Mouse (Mus musculus) liver, embryonic 14.5 days (tissue): ENCODE data around the gene Dock4. TPM values are rescaled to one million over a fixed set of nuclear protein-coding genes. Genes with fewer than 3 reads are reported as not detected.
A peak's percentile ranks its signal among the peaks of the same experiment; 100 is the strongest.

Experiments
- ATAC-seq: fragments of 200-750 bp; cut with Nextera tagmentation; 2 replicates; pipeline ENCODE4 v1.8.0; 2017; ENCODE audit warnings: moderate number of reproducible peaks, mild to moderate bottlenecking, moderate library complexity; ENCODE audit not compliant: insufficient read depth
- DNase-seq, 3 experiments: peaks; one replicate each; pipeline ENCODE4 v3.0.0-alpha.2; 2012 to 2013; ENCODE audit warnings: low read depth in 3 of 3, low spot score in 3 of 3
- H3K27ac ChIP-seq: fragments of 300-500 bp; sonication (generic); 2 replicates; pipeline ENCODE4 v1.5.1; 2014; ENCODE audit warnings: moderate library complexity, mild to moderate bottlenecking, control low read depth, inconsistent platforms
- H3K27me3 ChIP-seq: fragments of 300-500 bp; sonication (generic); 2 replicates; pipeline ENCODE4 v1.6.1; 2014; ENCODE audit warnings: mild to moderate bottlenecking, low read length, moderate library complexity; ENCODE audit not compliant: control insufficient read depth, insufficient read depth
- H3K36me3 ChIP-seq: fragments of 300-500 bp; sonication (generic); replicated peaks from 2 replicates; pipeline ENCODE4 v1.6.1; 2014; ENCODE audit warnings: low read depth; ENCODE audit not compliant: control insufficient read depth, insufficient read depth
- H3K4me1 ChIP-seq, 2 experiments: fragments of 200-500 bp in 1 of 2; fragments of 300-500 bp in 1 of 2; sonication (generic) in 1 of 2; replicated peaks; 2 replicates each; pipeline ENCODE4 v1.6.1; 2012 to 2014; ENCODE audit warnings: antibody characterized with exemption in 1 of 2, inconsistent platforms in 1 of 2, low read length in 1 of 2; ENCODE audit not compliant: control insufficient read depth in 2 of 2, insufficient read depth in 2 of 2
- H3K4me2 ChIP-seq: fragments of 300-500 bp; sonication (generic); 2 replicates; pipeline ENCODE4 v1.6.1; 2014; ENCODE audit warnings: low read depth, mild to moderate bottlenecking, control low read depth, moderate library complexity
- H3K4me3 ChIP-seq, 2 experiments: fragments of 200-500 bp in 1 of 2; fragments of 300-500 bp in 1 of 2; sonication (generic) in 1 of 2; 2 replicates each; pipeline ENCODE4 v1.5.1; 2012 to 2014; ENCODE audit warnings: low read depth in 2 of 2, low read length in 2 of 2, mild to moderate bottlenecking in 2 of 2, control low read depth in 1 of 2, inconsistent platforms in 1 of 2, moderate library complexity in 1 of 2; ENCODE audit not compliant: insufficient read depth in 1 of 2
- H3K9ac ChIP-seq: fragments of 300-500 bp; sonication (generic); replicated peaks from 2 replicates; pipeline ENCODE4 v1.6.1; 2014; ENCODE audit warnings: mild to moderate bottlenecking, control low read depth, moderate library complexity
- H3K9me3 ChIP-seq: fragments of 300-500 bp; sonication (generic); 2 replicates; pipeline ENCODE4 v1.6.1; 2016; ENCODE audit warnings: low read length, mixed read lengths; ENCODE audit not compliant: control insufficient read depth
- CTCF ChIP-seq: IDR thresholded peaks from 2 replicates; pipeline ENCODE4 v1.5.1; 2016; ENCODE audit warnings: antibody characterized with exemption, low read depth, control low read depth
- EP300 ChIP-seq: IDR thresholded peaks from 2 replicates; pipeline ENCODE4 v1.6.1; 2016; ENCODE audit warnings: antibody characterized with exemption, low read depth
- WGBS: fragments of 180-500 bp; shearing (Covaris S2); extraction: QIAGEN DNeasy Blood & Tissue Kit; methylation state at CpG from one replicate; pipeline ENCODE4 v1.1.7; 2014; ENCODE audit not compliant: insufficient replicate concordance; 5-methylcytosine and 5-hydroxymethylcytosine counted together
- polyA plus RNA-seq, 2 experiments: library from polyadenylated mRNA; depleted of rRNA in 1 of 2; stranded (reverse) in 1 of 2; unstranded in 1 of 2; fragments of >200 nt; fragmentation: Nextera tagmentation in 1 of 2; extraction: Ambion mirVana in 1 of 2; gene quantifications; 2 replicates each; pipeline versions ENCODE4 v1.2.1 to v1.2.3; 2012 to 2014

Gene Dock4
- polyA plus RNA-seq, 2 experiments: 0.49 to 0.57 TPM

DNA sequence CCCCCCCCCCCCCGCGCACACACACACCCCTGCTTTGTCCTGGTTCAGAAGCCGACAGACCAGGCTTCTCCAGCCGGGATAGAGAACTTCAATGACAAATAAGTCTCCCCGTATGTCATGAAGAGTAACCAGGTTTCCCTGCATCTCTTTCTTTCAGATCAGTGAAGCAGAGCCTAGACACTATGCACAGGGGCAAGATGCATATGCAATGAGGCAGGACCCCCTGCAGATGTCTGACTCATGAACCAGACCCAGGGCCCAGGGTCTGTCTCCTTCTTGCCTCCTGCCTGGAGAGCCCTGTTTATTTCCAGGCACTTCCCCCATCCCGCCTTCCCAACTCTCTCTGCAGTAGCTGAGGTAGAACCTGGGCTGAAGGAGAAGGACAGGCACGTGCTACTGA, 448.0 kb downstream of the Dock4 start:
- H3K27me3 ChIP-seq: no peaks in the 10 kb centered on the region
- no peak overlapping the region for H3K4me3 ChIP-seq
- peaks cover 35 to 37% of the 10 kb centered on the region in 2 experiments for H3K4me1 ChIP-seq
- H3K27ac ChIP-seq: 0 out of 2 replicates have a peak overlapping the region, but pooled peaks have one; percentile 5
- TF ChIP-seq CTCF (no peak), EP300 (no peak)
- H3K4me2 ChIP-seq: no peak overlapping the region
- 59% methylated on average over 5 of the region's 7 CpGs for WGBS
- H3K9ac ChIP-seq: no peak overlapping the region
- DNase-seq: no peak
- H3K9me3 ChIP-seq: no peaks in the 10 kb centered on the region
- no peak for ATAC-seq
- no peaks in the 10 kb centered on the region for H3K36me3 ChIP-seq

GRCm38 (mm10) chr12:40894695-40895094, 448.9 kb downstream of the Dock4 start:
- TF ChIP-seq CTCF: no peak
- no peak for TF ChIP-seq EP300
- H3K27ac ChIP-seq: no peak overlapping the region; the same call in 1 of the 2 replicates
- no peak for ATAC-seq
- H3K4me3 ChIP-seq: no peak overlapping the region
- H3K27me3 ChIP-seq: no peaks in the 10 kb centered on the region
- no peak for DNase-seq
- no peaks in the 10 kb centered on the region for H3K36me3 ChIP-seq
- peaks cover 25 to 27% of the 10 kb centered on the region in 2 experiments for H3K4me1 ChIP-seq
- no peak overlapping the region for H3K4me2 ChIP-seq
- H3K9me3 ChIP-seq: no peaks in the 10 kb centered on the region
- 82% methylated on average over 5 of the region's 5 CpGs for whole genome bisulfite sequencing
- no peak overlapping the region for H3K9ac ChIP-seq

Other genes starting within 250 kb of the Dock4 start
- 0.02 TPM in 1 of 2 replicates, not detected in the other for gene Lsmem1, start 246.5 kb upstream of the Dock4 start, polyA plus RNA-seq (2012; rRNA removed)
- not detected in 2 replicates for gene Lsmem1, start 246.5 kb upstream of the Dock4 start, polyA plus RNA-seq (2014; fragmentation: Nextera tagmentation; extraction: Ambion mirVana)
- gene Ifrd1, start 197.4 kb upstream of the Dock4 start, polyA plus RNA-seq (2012; rRNA removed): 8.2 and 14.1 TPM in 2 replicates
- 52.9 and 53.2 TPM in 2 replicates for gene Ifrd1, start 197.4 kb upstream of the Dock4 start, polyA plus RNA-seq (2014; fragmentation: Nextera tagmentation; extraction: Ambion mirVana)
- 3.1 and 5.1 TPM in 2 replicates for gene Zfp277, start 50 bp upstream of the Dock4 start, polyA plus RNA-seq (2012; rRNA removed)
- gene Zfp277, start 50 bp upstream of the Dock4 start, polyA plus RNA-seq (2014; fragmentation: Nextera tagmentation; extraction: Ambion mirVana): 7.4 and 8.0 TPM in 2 replicates